Mouse (Mus musculus) lung, embryonic 14.5 days (tissue): Measurements from ENCODE around the gene Dnah8. TPM values are rescaled to one million over a fixed set of nuclear protein-coding genes. Genes with fewer than 3 reads are reported as not detected.

Experiments
- ATAC-seq: fragments of 200-750 bp; cut with Nextera tagmentation; 2 replicates; pipeline ENCODE4 v1.8.0; 2017; ENCODE audit warnings: mild to moderate bottlenecking, moderate TSS enrichment, moderate library complexity; ENCODE audit not compliant: insufficient read depth
- DNase-seq: peaks from one replicate; pipeline ENCODE4 v3.0.0-alpha.2; 2015
- H3K27ac ChIP-seq: fragments of 300-500 bp; sonication (generic); 2 replicates; pipeline ENCODE4 v1.5.1; 2014; ENCODE audit warnings: low read depth, mild to moderate bottlenecking, moderate library complexity
- H3K27me3 ChIP-seq: fragments of 300-500 bp; sonication (generic); 2 replicates; pipeline ENCODE4 v1.6.1; 2014; ENCODE audit warnings: low read length, control low read depth; ENCODE audit not compliant: insufficient read depth
- H3K36me3 ChIP-seq: fragments of 300-500 bp; sonication (generic); 2 replicates; pipeline ENCODE4 v1.6.1; 2014; ENCODE audit warnings: control low read depth; ENCODE audit not compliant: insufficient read depth
- H3K4me1 ChIP-seq: fragments of 300-500 bp; sonication (generic); 2 replicates; pipeline ENCODE4 v1.6.1; 2014; ENCODE audit warnings: antibody characterized with exemption, control low read depth; ENCODE audit not compliant: insufficient read depth
- H3K4me2 ChIP-seq: fragments of 300-500 bp; sonication (generic); 2 replicates; pipeline ENCODE4 v1.6.1; 2014; ENCODE audit warnings: mild to moderate bottlenecking
- H3K4me3 ChIP-seq: fragments of 300-500 bp; sonication (generic); 2 replicates; pipeline ENCODE4 v1.5.1; 2014; ENCODE audit warnings: low read depth, low read length
- H3K9ac ChIP-seq: fragments of 300-500 bp; sonication (generic); 2 replicates; pipeline ENCODE4 v1.6.1; 2014
- H3K9me3 ChIP-seq: fragments of 300-500 bp; sonication (generic); 2 replicates; pipeline ENCODE4 v1.6.1; 2016; ENCODE audit warnings: low read depth, low read length, control low read depth
- CTCF ChIP-seq: IDR thresholded peaks from 2 replicates; pipeline ENCODE4 v1.5.1; 2016; ENCODE audit warnings: antibody characterized with exemption, low read depth
- WGBS: fragments of 180-500 bp; shearing (Covaris S2); extraction: QIAGEN DNeasy Blood & Tissue Kit; methylation state at CpG from one replicate; pipeline ENCODE4 v1.1.7; 2014; 5-methylcytosine and 5-hydroxymethylcytosine counted together
- polyA plus RNA-seq: library from polyadenylated mRNA; unstranded; fragments of >200 nt; fragmentation: Nextera tagmentation; extraction: Ambion mirVana; gene quantifications from 2 replicates; pipeline ENCODE4 v1.2.1, GENCODE M21; 2014

Dnah8 gene
- polyA plus RNA-seq, 1 experiment from 2014 or later, result 4.7 TPM

GRCm38 (mm10) chr17:30609305-30609979 is 14.7 kb upstream of the Dnah8 start:
- peak; percentile 60 for DNase-seq
- Histone ChIP-seq H3K27ac (no peak overlapping the region), H3K4me3 (no peak overlapping the region), H3K27me3 (no peaks in the 10 kb centered on the region), H3K4me1 (peaks cover 7% of the 10 kb centered on the region), H3K9ac (no peak overlapping the region), H3K9me3 (no peaks in the 10 kb centered on the region), H3K36me3 (0 out of 2 replicates have a peak, but pooled peaks cover 5% of the 10 kb centered on the region), H3K4me2 (peak overlapping the region; percentile 10; the same call in 1 of the 2 replicates)
- TF ChIP-seq CTCF, result no peak
- 80% methylated on average over 16 of the region's 16 CpGs for WGBS
- ATAC-seq, result no peak

- 92% methylated on average over 5 of the region's 5 CpGs for WGBS
- TF ChIP-seq CTCF, result no peak
- Histone ChIP-seq H3K4me1 (peaks cover 7% of the 10 kb centered on the region), H3K4me2 (peak overlapping the region; percentile 10; the same call in 1 of the 2 replicates), H3K9ac (no peak overlapping the region), H3K27ac (no peak overlapping the region), H3K36me3 (0 out of 2 replicates have a peak, but pooled peaks cover 5% of the 10 kb centered on the region), H3K4me3 (no peak overlapping the region), H3K27me3 (no peaks in the 10 kb centered on the region), H3K9me3 (no peaks in the 10 kb centered on the region)
- no peak for DNase-seq
- no peak for ATAC-seq
Measured at GRCm38 (mm10) chr17:30609980-30610307, 14.2 kb upstream of the Dnah8 start.

- Histone ChIP-seq H3K9me3 (no peaks in the 10 kb centered on the region), H3K4me2 (peak overlapping the region; percentile 63), H3K4me1 (peaks cover 7% of the 10 kb centered on the region), H3K27ac (no peak overlapping the region), H3K27me3 (no peaks in the 10 kb centered on the region), H3K36me3 (0 out of 2 replicates have a peak, but pooled peaks cover 5% of the 10 kb centered on the region), H3K9ac (no peak overlapping the region), H3K4me3 (0 out of 2 replicates have a peak overlapping the region, but pooled peaks have one; percentile 69)
- TF ChIP-seq CTCF, result no peak
- ATAC-seq (no peak), DNase-seq (no peak)
- WGBS, result 61% methylated on average over 1 of the region's 1 CpGs
Measured at GRCm38 (mm10) chr17:30610739-30611138, 13.4 kb upstream of the Dnah8 start.

- TF ChIP-seq CTCF, result no peak
- no peaks in the 10 kb centered on the region for H3K27me3 ChIP-seq
- peaks cover 7% of the 10 kb centered on the region for H3K4me1 ChIP-seq
- 19% methylated on average over 18 of the region's 18 CpGs for WGBS
- ATAC-seq (no peak), DNase-seq (no peak)
- peak overlapping the region; percentile 63 for H3K4me2 ChIP-seq
- no peaks in the 10 kb centered on the region for H3K9me3 ChIP-seq
- H3K27ac ChIP-seq, result peak overlapping the region; percentile 85
- peak overlapping the region; percentile 76 for H3K9ac ChIP-seq
- 0 out of 2 replicates have a peak, but pooled peaks cover 5% of the 10 kb centered on the region for H3K36me3 ChIP-seq
- H3K4me3 ChIP-seq, result peak overlapping the region; percentile 69
Measured at GRCm38 (mm10) chr17:30611221-30612074, 12.7 kb upstream of the Dnah8 start.

GRCm38 (mm10) chr17:30612075-30612859 is 11.9 kb upstream of the Dnah8 start:
- no peaks in the 10 kb centered on the region for H3K27me3 ChIP-seq
- H3K36me3 ChIP-seq, result 0 out of 2 replicates have a peak, but pooled peaks cover 2% of the 10 kb centered on the region
- peaks cover 7% of the 10 kb centered on the region for H3K4me1 ChIP-seq
- H3K9me3 ChIP-seq, result no peaks in the 10 kb centered on the region
- H3K4me3 ChIP-seq, result peak overlapping the region; percentile 69
- peak overlapping the region; percentile 63 for H3K4me2 ChIP-seq
- ATAC-seq, result peak; percentile 100
- H3K27ac ChIP-seq, result peak overlapping the region; percentile 85
- WGBS, result 0% methylated on average over 34 of the region's 34 CpGs
- peak overlapping the region; percentile 76 for H3K9ac ChIP-seq
- TF ChIP-seq CTCF, result peak; percentile 39
- peak; percentile 98 for DNase-seq

GRCm38 (mm10) chr17:30613350-30613749 is 10.8 kb upstream of the Dnah8 start:
- Histone ChIP-seq H3K27ac (no peak overlapping the region), H3K9ac (no peak overlapping the region), H3K27me3 (no peaks in the 10 kb centered on the region), H3K4me1 (peaks cover 5% of the 10 kb centered on the region; the same call in 1 of the 2 replicates), H3K36me3 (no peaks in the 10 kb centered on the region), H3K4me3 (no peak overlapping the region), H3K4me2 (no peak overlapping the region), H3K9me3 (no peaks in the 10 kb centered on the region)
- TF ChIP-seq CTCF, result no peak
- ATAC-seq (no peak), DNase-seq (no peak)
